Mouse (Mus musculus) heart, postnatal 25 days (tissue): ENCODE measurements around the gene Cdc25a. TPM values are rescaled to one million over a fixed set of nuclear protein-coding genes. Genes with fewer than 3 reads are reported as not detected.

Source experiments
- DNase-seq: peaks from one replicate; pipeline ENCODE4 v3.0.0; 2022; ENCODE audit warnings: low spot score
- intact Hi-C: fragments of 180-260 bp; cut with DNase I; formaldehyde crosslinking; loops from one replicate; pipeline ENCODE4 v1.15.1; 2025
- total RNA-seq, 2 experiments: library from RNA; stranded (reverse); gene quantifications; 2 replicates each; pipeline ENCODE4 v1.2.3; 2021

Cdc25a gene
- total RNA-seq, 2 experiments from 2014 or later, result 5.1 to 6.1 TPM

DNA sequence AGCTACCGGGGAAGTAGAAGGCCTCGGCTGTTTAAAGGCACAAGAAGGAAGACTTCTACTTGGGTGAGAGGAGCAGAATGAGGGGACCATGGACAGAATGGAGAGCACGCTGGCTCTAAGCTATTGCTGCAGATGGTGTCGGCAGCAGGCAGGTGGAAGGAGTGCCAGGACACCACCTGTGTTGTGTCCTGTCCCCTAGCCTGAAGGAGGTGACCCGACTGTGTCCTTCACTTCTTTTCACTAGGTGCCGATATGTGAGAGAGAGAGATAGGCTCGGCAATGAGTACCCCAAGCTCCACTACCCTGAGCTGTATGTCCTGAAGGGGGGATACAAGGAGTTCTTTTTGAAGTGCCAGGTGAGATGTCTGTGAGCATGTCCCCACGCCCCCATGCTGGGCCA lies 16.1 kb downstream of the Cdc25a start:
- DNase-seq, result no peak
- intact Hi-C loops, result loop anchor here (2.0 kb wide), 1 partner anchor 405 kb away; no protein-coding TSS in a partner anchor

DNA sequence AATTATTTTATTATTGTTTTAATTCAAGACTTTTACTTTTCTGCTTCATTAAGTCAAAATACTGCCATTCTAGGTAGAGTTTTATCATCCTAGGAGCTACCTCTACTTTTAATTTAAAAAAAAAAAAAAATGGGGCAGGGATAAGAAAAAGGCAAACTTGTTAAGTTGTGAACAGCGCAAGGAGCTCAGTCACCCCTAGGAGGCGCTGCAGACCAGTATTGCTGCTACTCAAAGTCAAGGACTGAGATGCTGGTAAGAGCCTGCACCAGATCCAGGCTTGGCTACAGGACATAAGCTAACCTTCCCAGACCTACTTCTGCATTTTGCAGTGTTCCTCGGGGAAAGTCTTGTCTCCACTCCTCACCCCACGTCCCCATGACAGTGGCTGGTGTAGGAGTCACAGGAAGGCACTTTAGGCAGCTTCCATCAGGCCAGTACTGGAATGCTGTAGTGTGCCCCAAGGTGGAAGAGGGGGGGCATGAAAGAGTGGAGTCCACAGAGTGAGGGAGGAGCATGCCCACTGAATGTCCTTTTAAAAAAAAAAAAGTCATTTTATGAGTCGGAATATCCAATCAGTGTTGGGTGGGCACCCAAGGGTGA lies 17.4 kb downstream of the Cdc25a start:
- DNase-seq, result peak; percentile 35
- intact Hi-C loops, result loop anchor here (1.0 kb wide), 2 partner anchors 180 to 209 kb away; no protein-coding TSS in a partner anchor

DNA sequence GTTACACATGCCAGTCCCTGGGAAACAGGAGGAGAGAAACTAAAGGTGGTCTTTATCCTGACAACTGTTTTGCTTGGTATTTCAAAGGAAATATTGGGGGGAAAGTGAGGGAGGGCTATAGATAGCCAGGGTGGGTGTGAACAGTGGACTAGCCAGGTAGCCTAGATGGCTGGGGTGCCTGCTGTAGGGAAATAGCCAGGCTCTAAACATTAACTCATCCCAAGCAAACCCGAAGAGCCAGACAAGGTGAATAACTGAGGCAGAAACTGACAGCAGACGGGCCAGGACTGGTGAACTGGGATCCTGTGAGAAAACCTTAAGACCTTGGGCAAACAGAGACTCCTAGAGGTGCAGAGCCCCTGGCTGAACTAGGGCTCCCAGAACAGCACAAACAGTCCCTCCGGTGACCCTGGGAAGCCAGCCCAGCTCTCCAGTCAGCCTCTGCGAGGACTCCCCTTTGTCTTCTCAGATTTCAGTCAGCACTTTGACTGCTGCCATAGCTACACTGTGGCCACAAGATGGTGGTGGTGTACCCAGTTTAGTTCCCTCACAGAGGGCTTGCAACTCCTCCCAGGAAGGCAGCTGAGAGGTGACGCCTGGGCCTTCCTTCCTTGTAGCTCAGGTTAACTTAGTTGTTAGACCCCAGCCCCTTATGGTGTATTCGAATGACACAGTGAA lies 19.2 kb downstream of the Cdc25a start:
- peak; percentile 58 for DNase-seq
- intact Hi-C loops, result loop anchor here (1.0 to 2.0 kb wide), 2 partner anchors 38 to 90 kb away; no protein-coding TSS in a partner anchor

DNA sequence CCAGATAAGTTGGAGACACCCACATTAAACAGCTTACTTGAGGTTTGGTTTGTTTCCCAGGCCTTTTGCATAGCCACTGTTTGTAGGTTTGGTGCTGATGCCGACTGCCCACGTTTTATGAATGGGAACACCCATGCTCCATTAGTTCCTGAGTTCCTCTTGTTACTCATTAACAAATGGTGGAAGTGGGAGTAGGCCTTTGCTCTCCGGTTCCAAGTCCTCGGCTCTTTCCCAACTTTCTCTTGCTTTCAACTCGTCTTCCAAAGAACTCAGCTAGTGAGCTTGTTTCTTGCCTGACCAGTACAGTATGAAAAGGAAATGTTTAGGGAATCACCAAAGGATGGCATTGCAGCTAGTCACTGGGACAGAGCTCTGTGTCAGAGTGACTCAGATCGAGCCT lies 20.2 kb downstream of the Cdc25a start:
- DNase-seq, result peak; percentile 35

DNA sequence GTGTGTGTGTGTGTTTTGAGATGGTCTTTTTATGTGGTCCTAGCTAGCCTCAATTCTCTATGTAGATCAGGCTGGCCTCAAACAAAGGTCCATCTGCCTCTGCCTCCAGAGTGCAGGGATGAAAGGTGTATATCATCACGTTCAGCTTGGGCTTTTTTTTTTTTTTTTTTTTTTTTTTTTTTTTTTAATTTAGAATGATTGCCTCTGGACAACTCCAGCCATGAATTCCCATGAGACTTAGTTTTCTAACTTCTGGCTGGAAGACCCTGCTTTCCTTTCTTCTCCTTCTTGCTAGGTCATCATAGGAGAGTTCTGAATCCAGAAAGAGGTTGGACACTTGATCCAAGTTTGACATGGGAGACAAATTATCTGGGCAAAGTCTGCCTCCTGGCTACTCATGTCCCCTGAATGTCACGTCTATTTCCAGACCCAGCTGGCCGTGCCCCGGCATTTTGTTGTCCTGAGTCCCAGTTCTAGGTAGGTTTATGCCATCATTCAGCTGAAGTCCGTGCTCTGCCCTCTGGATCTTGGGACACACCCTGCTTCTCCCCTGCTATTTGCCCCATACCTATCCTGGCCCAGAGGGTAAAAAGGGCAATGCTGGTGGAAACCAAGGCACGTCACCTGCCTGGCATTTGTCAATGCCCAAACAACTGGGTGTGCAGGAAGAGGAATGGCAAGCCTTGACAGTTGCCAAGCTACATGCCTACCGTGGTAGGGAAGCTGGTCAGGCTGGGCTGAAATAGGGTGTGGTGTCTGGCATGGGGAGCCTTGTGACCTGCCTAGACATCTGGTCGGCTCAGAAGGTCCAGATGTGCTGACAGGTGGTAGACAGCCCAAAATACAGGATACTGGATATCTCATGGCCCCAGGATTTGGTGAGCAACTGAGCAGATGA lies 21.1 kb downstream of the Cdc25a start:
- intact Hi-C loops, result no loop called here
- DNase-seq, result no peak

More for the DNA sequence above, 20.2 kb downstream of the Cdc25a start:
- intact Hi-C loops, result loop anchor here (1.0 to 2.0 kb wide), 2 partner anchors 37 to 89 kb away; no protein-coding TSS in a partner anchor

GRCm38 (mm10) chr9:109898027-109898426 lies 22.6 kb downstream of the Cdc25a start:
- intact Hi-C loops, result no loop called here
- DNase-seq, result peak; percentile 35

- intact Hi-C loops, result no loop called here
- DNase-seq, result no peak
Measured at GRCm38 (mm10) chr9:109899361-109899760, 24.0 kb downstream of the Cdc25a start.

- no peak for DNase-seq
Measured at GRCm38 (mm10) chr9:109899774-109900173, 24.4 kb downstream of the Cdc25a start.

DNA sequence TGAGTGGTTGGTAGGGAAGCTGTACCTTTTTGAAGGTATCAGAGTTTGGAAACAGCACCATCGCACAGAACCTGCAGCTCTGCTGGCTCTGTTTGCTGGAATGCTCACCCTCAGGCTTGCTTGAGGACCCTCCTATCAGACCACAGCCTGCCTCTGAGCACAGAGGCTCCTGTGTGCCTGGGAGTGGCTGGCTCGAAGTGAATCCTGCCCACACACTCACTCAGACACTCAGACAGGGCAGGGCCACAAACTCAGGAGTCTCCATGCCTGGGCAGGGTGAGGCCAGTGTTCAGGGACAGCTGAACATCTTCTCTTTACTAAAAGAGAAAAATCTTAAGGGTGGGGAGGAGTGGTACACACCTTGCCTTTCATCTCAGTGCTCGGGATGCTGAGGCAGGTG lies 25.2 kb downstream of the Cdc25a start:
- no peak for DNase-seq
- intact Hi-C loops, result no loop called here

More at GRCm38 (mm10) chr9:109899774-109900173, 24.4 kb downstream of the Cdc25a start:
- intact Hi-C loops, result no loop called here

GRCm38 (mm10) chr9:109902246-109902645 lies 26.9 kb downstream of the Cdc25a start:
- intact Hi-C loops, result no loop called here

DNA sequence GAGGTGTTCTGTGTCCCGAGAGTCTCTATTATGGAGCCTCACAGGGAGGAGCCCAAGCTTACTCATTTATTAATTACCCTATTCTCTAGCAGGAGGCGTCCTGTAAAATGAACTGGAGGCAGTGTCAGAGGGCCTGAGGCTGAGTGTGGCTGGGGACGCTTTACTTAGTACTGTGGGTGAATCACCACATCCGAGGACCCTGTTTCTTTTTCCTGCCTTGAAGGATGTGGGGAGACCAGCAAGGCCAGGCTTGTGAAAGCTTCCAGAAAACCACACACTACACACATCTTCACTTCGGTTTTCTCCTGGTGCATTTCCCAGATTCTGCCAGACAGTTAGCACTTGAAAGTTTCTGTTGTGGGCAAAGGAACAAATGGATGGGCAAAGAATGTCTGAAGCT lies 27.4 kb downstream of the Cdc25a start:
- intact Hi-C loops, result no loop called here
- no peak for DNase-seq

More at GRCm38 (mm10) chr9:109902246-109902645, 26.9 kb downstream of the Cdc25a start:
- no peak for DNase-seq

- peak; percentile 81 for DNase-seq
- intact Hi-C loops, result no loop called here
Measured at GRCm38 (mm10) chr9:109907300-109907699, 31.9 kb downstream of the Cdc25a start.

- intact Hi-C loops, result no loop called here
- DNase-seq, result no peak
Measured at GRCm38 (mm10) chr9:109907774-109908465, 32.5 kb downstream of the Cdc25a start.

- intact Hi-C loops, result no loop called here
- DNase-seq, result no peak
Measured at GRCm38 (mm10) chr9:109909102-109909501, 33.7 kb downstream of the Cdc25a start.

- intact Hi-C loops, result no loop called here
- no peak for DNase-seq
Measured at GRCm38 (mm10) chr9:109909926-109910325, 34.5 kb downstream of the Cdc25a start.

DNA sequence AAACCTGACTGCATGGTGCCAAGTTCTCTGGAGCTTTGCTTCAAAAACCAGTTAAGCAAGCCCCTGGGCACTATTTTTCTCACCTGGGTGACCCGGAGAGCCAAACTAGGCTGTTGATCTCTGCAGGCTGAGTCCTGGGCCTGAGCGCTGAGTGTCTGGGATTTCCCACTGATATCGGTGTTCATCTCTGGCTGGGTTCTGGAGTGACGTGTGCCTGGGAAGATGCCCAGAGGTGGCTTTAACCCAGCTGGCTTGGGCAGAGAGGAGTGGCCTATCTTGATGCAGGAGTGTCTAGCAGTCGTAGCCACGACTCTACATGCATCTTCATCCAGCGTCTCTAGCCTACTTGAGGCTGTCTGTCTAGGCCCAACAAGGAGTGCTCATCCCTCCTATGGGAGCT lies 36.4 kb downstream of the Cdc25a start:
- DNase-seq, result no peak

GRCm38 (mm10) chr9:109914269-109914926 lies 39.0 kb downstream of the Cdc25a start:
- intact Hi-C loops, result no loop called here
- DNase-seq, result no peak

More for the DNA sequence above, 36.4 kb downstream of the Cdc25a start:
- intact Hi-C loops, result no loop called here

DNA sequence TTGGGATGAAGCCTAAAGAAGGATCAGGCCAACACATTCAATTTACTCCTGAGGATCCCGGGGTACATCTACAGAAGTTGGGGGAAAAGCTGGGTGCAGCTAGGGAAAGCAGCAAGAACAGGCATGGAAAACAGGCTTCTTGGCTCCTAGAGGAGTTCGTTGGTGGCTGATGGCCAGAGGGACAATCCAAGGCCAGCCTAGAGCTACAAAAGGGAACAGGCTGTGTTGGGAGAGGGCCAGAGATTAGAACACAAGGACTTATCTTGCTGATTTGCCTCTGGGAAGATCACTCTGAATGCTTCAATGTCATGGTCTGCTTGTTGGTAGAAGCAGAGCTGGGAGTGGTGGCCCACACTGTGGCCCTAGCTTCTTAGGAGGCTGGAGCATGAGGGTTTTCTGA lies 42.6 kb downstream of the Cdc25a start:
- intact Hi-C loops, result no loop called here
- no peak for DNase-seq

GRCm38 (mm10) chr9:109929131-109929530 lies 53.8 kb downstream of the Cdc25a start:
- intact Hi-C loops, result no loop called here
- no peak for DNase-seq
